Comparison of ENCODE assay signal across 29 mouse cellular contexts in the genomic region with DNA sequence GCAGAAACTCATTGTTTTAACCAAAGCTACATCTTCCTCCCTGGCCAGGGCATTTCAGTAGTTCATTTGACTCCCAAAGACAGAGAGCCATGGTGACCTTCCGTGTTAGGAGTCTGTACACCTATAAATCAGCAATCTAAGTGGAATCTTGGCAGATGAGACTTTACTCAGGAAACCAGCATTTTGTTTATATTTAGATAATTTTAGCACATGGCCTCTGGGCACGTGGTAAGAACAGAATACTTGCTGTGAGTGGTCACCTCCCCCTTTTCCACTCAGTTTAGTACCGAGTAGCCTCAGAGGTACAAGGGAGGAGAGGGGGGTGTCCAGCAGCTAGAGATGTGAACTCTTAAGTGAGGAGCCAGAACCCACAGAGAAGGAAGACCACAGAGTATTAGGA. TPM values are rescaled to one million over a fixed set of nuclear protein-coding genes. Genes with fewer than 3 reads are reported as not detected.
DNase-seq lines count a peak whose midpoint lies in the region; ATAC-seq and TF ChIP-seq lines count a peak whose summit lies in the region.
"Had no signal": no experiment of that assay in that cellular context is flagged by ENCODE, and none has a peak within 500 bp of the region (broad histone marks: within the 10 kb centered on the region; RNA-seq: fewer than 3 reads in every experiment).

No protein-coding gene starts in this region.

- no peak overlapping the region for H3K4me2 ChIP-seq in lung, embryonic 14.5 days
- H3K4me2 ChIP-seq: embryonic facial prominence, embryonic 13.5 days; forebrain, embryonic 12.5 days; forebrain, embryonic 15.5 days; heart, embryonic 12.5 days; heart, embryonic 15.5 days; hindbrain, embryonic 14.5 days had no signal

- no peak for TF ChIP-seq POLR2A in heart, adult 2 months (IDR thresholded peaks at IDR 0.05; ENCODE audit: insufficient read depth, low read depth, low read length)

- DNase-seq in kidney, adult 8-10 months, result peak; percentile 10 to 13
- no peak for DNase-seq in kidney, adult 18-20 months
- DNase-seq in lung, embryonic 14.5 days, result peak; percentile 3
- DNase-seq in lung, adult 18-20 months, result no peak
- DNase-seq in kidney, postnatal 36 days, result peak; percentile 9 to 36
- DNase-seq in heart, adult 2 months, result no peak
- DNase-seq in cerebellum, adult 11-12 months, result no peak
- DNase-seq: adrenal gland, postnatal 10 days; adrenal gland, postnatal 36 days; cerebellum, adult 11 months; cerebellum, adult 8-10 months; cerebellum, postnatal 10 days; cerebellum, postnatal 36 days; embryo, embryonic 11 days; gastrocnemius, postnatal 36 days; heart, postnatal 10 days; heart, postnatal 36 days had no signal

- no peaks in the 10 kb centered on the region for H3K36me3 ChIP-seq in lung, embryonic 14.5 days (ENCODE audit: insufficient read depth)
- H3K36me3 ChIP-seq in heart, adult 2 months (ENCODE audit: control insufficient read depth, insufficient read depth, low read length), result no peaks in the 10 kb centered on the region; the same call in 1 of the 2 replicates
- H3K36me3 ChIP-seq: embryonic facial prominence, embryonic 10.5 days; embryonic facial prominence, embryonic 13.5 days; forebrain, embryonic 12.5 days; forebrain, embryonic 15.5 days; heart, embryonic 12.5 days; heart, embryonic 15.5 days; hindbrain, embryonic 10.5 days had no signal

- intact Hi-C loops in heart, adult 2 months (cut with DNase I), result no loop called here

- H3K4me3 ChIP-seq in lung, embryonic 14.5 days (ENCODE audit: low read depth, low read length), result no peak overlapping the region
- H3K4me3 ChIP-seq in brown adipose tissue, adult 24 weeks (ENCODE audit: insufficient read depth, low read depth, low read length), result no peak overlapping the region
- no peak overlapping the region for H3K4me3 ChIP-seq in heart, adult 2 months
- H3K4me3 ChIP-seq: embryonic facial prominence, embryonic 10.5 days; embryonic facial prominence, embryonic 13.5 days; erythroblast, embryonic 14.5 days; forebrain, embryonic 12.5 days; forebrain, embryonic 15.5 days; heart, embryonic 12.5 days; heart, embryonic 15.5 days; hindbrain, embryonic 10.5 days had no signal

- 27% methylated on average over 3 of the region's 3 CpGs for WGBS in lung, embryonic 14.5 days
- 35% methylated on average over 3 of the region's 3 CpGs for WGBS in heart, adult 2 months

- H3K9ac ChIP-seq in lung, embryonic 14.5 days, result no peak overlapping the region
- no peak overlapping the region for H3K9ac ChIP-seq in heart, adult 2 months (ENCODE audit: low read depth, low read length)
- H3K9ac ChIP-seq: embryonic facial prominence, embryonic 13.5 days; forebrain, embryonic 12.5 days; forebrain, embryonic 15.5 days; heart, embryonic 12.5 days; heart, embryonic 15.5 days; hindbrain, embryonic 14.5 days had no signal

- no peak for TF ChIP-seq CTCF in lung, embryonic 14.5 days (IDR thresholded peaks at IDR 0.05; ENCODE audit: low read depth)
- TF ChIP-seq CTCF in heart, adult 2 months (IDR thresholded peaks at IDR 0.05), result no peak

- no peaks in the 10 kb centered on the region for H3K27me3 ChIP-seq in lung, embryonic 14.5 days (ENCODE audit: insufficient read depth, low read length)
- no peaks in the 10 kb centered on the region for H3K27me3 ChIP-seq in heart, adult 2 months (ENCODE audit: control insufficient read depth, insufficient read depth, low read length)
- H3K27me3 ChIP-seq: embryonic facial prominence, embryonic 13.5 days; forebrain, embryonic 12.5 days; forebrain, embryonic 15.5 days; heart, embryonic 12.5 days; heart, embryonic 15.5 days; Patski had no signal

- no peak overlapping the region for H3K27ac ChIP-seq in lung, embryonic 14.5 days (ENCODE audit: low read depth)
- 0 out of 2 replicates have a peak overlapping the region, but pooled peaks have one; percentile 38 for H3K27ac ChIP-seq in brown adipose tissue, adult 24 weeks (replicated peaks; ENCODE audit: low read depth, low read length)
- no peak overlapping the region for H3K27ac ChIP-seq in heart, adult 2 months
- H3K27ac ChIP-seq: embryonic facial prominence, embryonic 10.5 days; embryonic facial prominence, embryonic 13.5 days; forebrain, embryonic 12.5 days; forebrain, embryonic 15.5 days; heart, embryonic 15.5 days; hindbrain, embryonic 10.5 days; hindbrain, embryonic 14.5 days; hindbrain, postnatal 0 days had no signal

- peaks cover 2% of the 10 kb centered on the region; the same call in 1 of the 2 replicates for H3K79me2 ChIP-seq in heart, adult 2 months (replicated peaks; ENCODE audit: control insufficient read depth, insufficient read depth, low read length)

- H3K4me1 ChIP-seq in lung, embryonic 14.5 days (ENCODE audit: insufficient read depth), result no peaks in the 10 kb centered on the region
- peaks cover 16% of the 10 kb centered on the region for H3K4me1 ChIP-seq in brown adipose tissue, adult 24 weeks (ENCODE audit: control insufficient read depth, insufficient read depth, insufficient read length, low read length)
- H3K4me1 ChIP-seq in heart, adult 2 months (ENCODE audit: control insufficient read depth, insufficient read depth, low read length), result no peaks in the 10 kb centered on the region; the same call in none of the 2 replicates
- H3K4me1 ChIP-seq: embryonic facial prominence, embryonic 10.5 days; embryonic facial prominence, embryonic 13.5 days; forebrain, embryonic 12.5 days; forebrain, embryonic 15.5 days; heart, embryonic 12.5 days; heart, embryonic 15.5 days; hindbrain, embryonic 10.5 days had no signal

- no peak for TF ChIP-seq EP300 in heart, adult 2 months (IDR thresholded peaks at IDR 0.05; ENCODE audit: insufficient read depth, low read depth, low read length)

- no peak for ATAC-seq in lung, embryonic 14.5 days (ENCODE audit: insufficient read depth)
- ATAC-seq: forebrain, embryonic 15.5 days; hindbrain, postnatal 0 days; Patski had no signal

- H3K9me3 ChIP-seq in lung, embryonic 14.5 days (ENCODE audit: low read depth, low read length), result no peaks in the 10 kb centered on the region
- H3K9me3 ChIP-seq: embryonic facial prominence, embryonic 10.5 days; embryonic facial prominence, embryonic 13.5 days; forebrain, embryonic 12.5 days; forebrain, embryonic 15.5 days; heart, embryonic 12.5 days; heart, embryonic 15.5 days; hindbrain, embryonic 10.5 days had no signal

RNA-seq across cellular contexts. Expression of gene Pparg, which starts 36.2 kb away (rescaled TPM):
- polyA plus RNA-seq in lung, embryonic 14.5 days (2014; fragmentation: Nextera tagmentation; extraction: Ambion mirVana), result 2.2 and 2.5 TPM in 2 replicates
- 257 and 391 TPM in 2 replicates for polyA plus RNA-seq in brown adipose tissue, adult 24 weeks (2012; ENCODE audit: insufficient read depth, insufficient read length, missing spikeins)
- 10 to 100 TPM; 11.6 to 11.7 TPM for total RNA-seq in heart, adult 2 months (2021)
- polyA plus RNA-seq in heart, adult 2 months (2012; rRNA removed), result 12.4 and 15.7 TPM in 2 replicates
- polyA plus RNA-seq: erythroblast, embryonic 14.5 days; forebrain, embryonic 12.5 days; forebrain, embryonic 15.5 days had no signal

Comparison
In these comparisons a context has a peak if more than half of its experiments do, and no peak if none do; other contexts are left out.
1. DNase-seq: peak in kidney, adult 8-10 months (2 of 2), lung, embryonic 14.5 days (single experiment) and kidney, postnatal 36 days (2 of 2); none in kidney, adult 18-20 months (single experiment), lung, adult 18-20 months (0 of 2), heart, adult 2 months (0 of 2) and cerebellum, adult 11-12 months (single experiment).
2. RNA of gene Pparg, which starts 36.2 kb away (polyA plus RNA-seq): 257 to 391 TPM in brown adipose tissue, adult 24 weeks; 12.4 to 15.7 TPM in heart, adult 2 months and 2.2 to 2.5 TPM in lung, embryonic 14.5 days; every median in the first group is over 10 times any median in the second.